Mouse (Mus musculus): ENCODE data around the gene Gm5930. TPM values are rescaled to one million over a fixed set of nuclear protein-coding genes. Genes with fewer than 3 reads are reported as not detected.

Gm5930 gene
- not detected for polyA plus RNA-seq (2017; shearing (Covaris generic))

GRCm38 (mm10) chr14:44338484-44338883 lies at the start of gene Gm5930:
Gm5930 (minus strand) TSS chr14:44338584.

GRCm38 (mm10) chr14:44365057-44365456 lies 26.7 kb upstream of the Gm5930 start, which contains the start of gene Gm8229:
Gm8229 (plus strand) TSS chr14:44365357.

GRCm38 (mm10) chr14:44285280-44285679 lies 53.1 kb downstream of the Gm5930 start, which contains the start of gene Gm8220:
Gm8220 (plus strand) TSS chr14:44285580.

Other genes with a start within 250 kb of the Gm5930 start
- gene Ear2, start 235.9 kb downstream of the Gm5930 start, polyA plus RNA-seq (2017; shearing (Covaris generic)) = not detected
- not detected for gene Gm3327, start 214.7 kb downstream of the Gm5930 start, polyA plus RNA-seq (2017; shearing (Covaris generic))
- not detected for gene Gm8212, start 140.9 kb downstream of the Gm5930 start, polyA plus RNA-seq (2017; shearing (Covaris generic))
- not detected for gene 4930503E14Rik, start 125.3 kb downstream of the Gm5930 start, polyA plus RNA-seq (2017; shearing (Covaris generic))
- not detected for gene Gm8220, start 53.0 kb downstream of the Gm5930 start, polyA plus RNA-seq (2017; shearing (Covaris generic))
- not detected for gene Gm8229, start 26.8 kb upstream of the Gm5930 start, polyA plus RNA-seq (2017; shearing (Covaris generic))
- not detected for gene Gm3371, start 72.1 kb upstream of the Gm5930 start, polyA plus RNA-seq (2017; shearing (Covaris generic))
- gene Gm8232, start 95.1 kb upstream of the Gm5930 start, polyA plus RNA-seq (2017; shearing (Covaris generic)) = not detected
- not detected for gene BC061237, start 153.9 kb upstream of the Gm5930 start, polyA plus RNA-seq (2017; shearing (Covaris generic))
- not detected for gene Gm17093, start 179.7 kb upstream of the Gm5930 start, polyA plus RNA-seq (2017; shearing (Covaris generic))
- gene Gm8247, start 244.6 kb upstream of the Gm5930 start, polyA plus RNA-seq (2017; shearing (Covaris generic)) = not detected

All from naive thymus-derived CD4-positive, alpha-beta T cell, adult 5 months (primary cell).